Mouse (Mus musculus): Measurements from ENCODE around the gene Hmga1b. TPM values are rescaled to one million over a fixed set of nuclear protein-coding genes. Genes with fewer than 3 reads are reported as not detected.
"Not testable (repeated sequence)": the region's sequence is repeated elsewhere in the genome, so short reads cannot be mapped to it uniquely, and the experiment has no call there.

Gene Hmga1b
- total RNA-seq, 2 experiments from 2014 or later, result 31.4 to 50.3 TPM

- DNase-seq (ENCODE audit: low spot score in 2 of 2), result peak in 1 of 2 experiments; percentile 18
Measured at GRCm38 (mm10) chr11:120783426-120784063, 21.0 kb downstream of the Hmga1b start.

GRCm38 (mm10) chr11:120784064-120784791, 21.6 kb downstream of the Hmga1b start, which contains the start of the genes Rfng and Gps1:
Gene Rfng, minus strand, starts transcription at chr11:120784207.
Gene Gps1, plus strand, starts transcription at chr11:120784272.
- peak; percentile 82 to 87 for DNase-seq (ENCODE audit: low spot score in 2 of 2)

- DNase-seq (ENCODE audit: low spot score in 2 of 2), result peak in 1 of 2 experiments; percentile 1
Measured at GRCm38 (mm10) chr11:120785145-120785544, 22.6 kb downstream of the Hmga1b start.

GRCm38 (mm10) chr11:120788460-120788859, 25.9 kb downstream of the Hmga1b start:
- DNase-seq (ENCODE audit: low spot score in 2 of 2), result not testable (repeated sequence)

DNA sequence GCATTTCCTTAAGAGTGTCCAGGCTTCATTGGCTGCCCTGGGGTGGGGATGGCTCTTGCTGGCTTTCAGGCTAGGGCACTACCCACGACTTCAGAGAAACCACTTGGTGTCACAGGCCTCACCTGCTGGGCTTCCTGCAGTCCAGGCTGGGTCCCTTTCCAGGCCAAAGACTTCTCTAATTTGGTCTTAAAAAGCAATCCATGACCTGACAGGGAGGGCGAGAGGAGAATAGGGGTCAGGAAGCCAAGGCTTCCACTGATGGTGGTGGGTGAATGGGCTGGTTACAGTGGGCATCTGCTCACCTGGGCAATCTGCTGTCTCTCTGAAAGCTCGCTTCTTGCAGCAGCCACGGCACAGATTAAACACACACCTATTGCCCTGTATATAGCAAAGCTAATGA, 26.8 kb downstream of the Hmga1b start:
- no peak for DNase-seq (ENCODE audit: low spot score in 2 of 2)

GRCm38 (mm10) chr11:120789810-120790209, 27.2 kb downstream of the Hmga1b start:
- DNase-seq (ENCODE audit: low spot score in 2 of 2), result no peak

GRCm38 (mm10) chr11:120792652-120793051, 30.1 kb downstream of the Hmga1b start:
- DNase-seq (ENCODE audit: low spot score in 2 of 2), result no peak

GRCm38 (mm10) chr11:120795756-120796613, 33.4 kb downstream of the Hmga1b start, which contains the start of gene Dus1l:
Gene Dus1l, minus strand, starts transcription at chr11:120796403.
- DNase-seq (ENCODE audit: low spot score in 2 of 2), result peak; percentile 98

DNA sequence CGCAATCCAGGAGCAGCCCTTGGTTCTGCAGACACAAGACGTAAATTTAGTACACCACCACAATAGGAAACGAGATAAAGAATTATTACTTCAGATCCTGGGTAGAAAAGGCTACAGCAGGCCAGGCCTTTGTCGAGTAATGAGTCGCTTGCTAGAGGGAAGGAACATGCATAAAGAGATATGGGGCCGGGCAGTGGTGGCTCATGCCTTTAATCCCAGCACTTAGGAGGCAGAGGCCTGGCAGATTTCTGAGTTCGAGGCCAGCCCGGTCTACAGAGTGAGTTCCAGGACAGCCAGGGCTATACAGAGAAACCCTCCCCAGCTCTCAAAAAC, 34.0 kb downstream of the Hmga1b start:
- no peak for DNase-seq (ENCODE audit: low spot score in 2 of 2)

- DNase-seq (ENCODE audit: low spot score in 2 of 2), result no peak
Measured at GRCm38 (mm10) chr11:120798244-120798643, 35.6 kb downstream of the Hmga1b start.

DNA sequence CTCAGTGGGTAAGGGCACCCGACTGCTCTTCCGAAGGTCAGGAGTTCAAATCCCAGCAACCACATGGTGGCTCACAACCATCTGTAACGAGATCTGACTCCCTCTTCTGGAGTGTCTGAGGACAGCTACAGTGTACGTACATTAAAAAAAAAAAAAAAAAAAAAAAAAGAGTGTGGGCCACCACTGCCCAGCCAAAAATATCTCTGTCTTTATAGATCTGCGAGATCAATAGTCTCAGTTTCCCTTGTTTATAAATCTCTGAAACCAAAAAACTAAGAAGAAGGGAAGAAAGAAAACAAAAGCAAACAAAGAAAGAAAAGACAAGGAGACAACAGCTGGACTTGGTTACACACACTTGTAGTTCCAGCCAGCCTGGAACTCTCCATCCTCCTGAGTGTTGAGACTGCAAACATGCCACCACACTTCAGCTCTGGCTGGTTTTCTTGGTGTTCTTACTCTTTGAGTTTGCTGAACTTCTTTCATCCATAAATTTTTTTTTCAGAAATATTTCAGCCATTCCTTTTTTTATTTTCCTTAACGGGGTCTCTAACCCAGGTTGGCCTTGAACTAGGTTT, 36.8 kb downstream of the Hmga1b start:
- DNase-seq (ENCODE audit: low spot score in 2 of 2), result no peak

- DNase-seq (ENCODE audit: low spot score in 2 of 2), result peak; percentile 84 to 90
Measured at GRCm38 (mm10) chr11:120800061-120800904, 37.7 kb downstream of the Hmga1b start.

DNA sequence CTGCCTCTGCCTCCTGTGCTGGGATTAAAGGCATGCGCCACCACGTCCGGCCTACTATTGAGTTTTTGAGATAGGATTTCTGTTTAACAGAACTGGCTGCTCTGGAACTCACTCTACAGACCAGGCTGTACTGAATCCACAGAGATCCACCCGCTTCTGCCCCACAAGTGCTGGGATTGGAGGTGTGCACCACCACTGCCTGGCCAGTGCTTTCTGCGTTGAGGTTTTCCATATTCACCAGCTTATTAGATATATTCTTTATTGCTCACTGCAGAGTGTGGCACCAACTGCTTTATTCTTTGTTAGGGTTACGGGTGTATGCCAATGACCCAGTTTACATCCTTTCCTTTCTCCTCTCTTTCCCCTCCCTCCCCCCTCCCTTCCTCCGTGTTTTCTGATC, 41.7 kb downstream of the Hmga1b start:
- DNase-seq (ENCODE audit: low spot score in 2 of 2), result no peak

GRCm38 (mm10) chr11:120804769-120805168, 42.2 kb downstream of the Hmga1b start:
- no peak for DNase-seq (ENCODE audit: low spot score in 2 of 2)

DNA sequence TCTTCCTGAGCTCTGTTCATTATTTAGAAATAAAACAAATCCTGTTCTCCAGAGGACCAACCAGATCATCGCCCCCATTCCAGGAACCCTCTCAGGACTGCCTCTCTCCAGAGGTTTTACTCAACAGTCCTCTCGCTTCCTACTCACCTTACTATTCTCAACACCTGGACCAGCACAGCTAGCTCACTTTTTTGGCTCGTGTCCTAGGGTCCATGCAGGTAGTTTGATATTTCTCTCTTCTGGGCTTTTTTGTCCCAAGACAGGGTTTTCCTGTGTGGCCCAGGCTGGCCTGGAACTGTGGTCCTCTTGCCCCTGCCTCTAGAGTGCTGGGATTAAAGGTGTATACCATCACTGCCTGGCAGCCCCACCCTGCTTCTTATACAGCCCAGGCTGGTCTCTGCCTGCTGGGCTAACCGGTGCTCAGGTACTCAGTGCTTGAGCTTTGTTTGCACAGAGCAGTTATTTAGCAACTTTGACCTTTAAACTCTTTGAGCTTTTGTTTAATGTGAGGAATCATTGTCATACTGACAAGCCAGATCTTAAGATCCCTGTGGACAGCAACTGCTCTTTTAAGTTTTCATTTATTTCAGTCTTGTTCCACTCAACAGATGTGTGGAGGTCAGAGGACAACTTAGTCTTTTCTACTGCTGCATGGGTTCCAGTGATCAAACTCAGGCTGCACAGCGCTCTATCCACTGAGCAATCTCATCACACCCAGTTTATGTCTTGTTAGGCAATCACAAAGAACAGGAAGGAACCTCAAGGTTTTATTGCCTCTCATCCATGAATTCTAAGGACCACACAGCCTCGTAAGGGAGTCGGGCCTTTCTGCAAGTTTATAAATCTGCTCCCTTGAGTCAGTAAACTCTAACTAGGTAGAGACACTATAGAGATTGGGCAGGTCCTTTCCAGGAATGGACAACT, 43.0 kb downstream of the Hmga1b start:
- DNase-seq (ENCODE audit: low spot score in 2 of 2), result no peak

DNA sequence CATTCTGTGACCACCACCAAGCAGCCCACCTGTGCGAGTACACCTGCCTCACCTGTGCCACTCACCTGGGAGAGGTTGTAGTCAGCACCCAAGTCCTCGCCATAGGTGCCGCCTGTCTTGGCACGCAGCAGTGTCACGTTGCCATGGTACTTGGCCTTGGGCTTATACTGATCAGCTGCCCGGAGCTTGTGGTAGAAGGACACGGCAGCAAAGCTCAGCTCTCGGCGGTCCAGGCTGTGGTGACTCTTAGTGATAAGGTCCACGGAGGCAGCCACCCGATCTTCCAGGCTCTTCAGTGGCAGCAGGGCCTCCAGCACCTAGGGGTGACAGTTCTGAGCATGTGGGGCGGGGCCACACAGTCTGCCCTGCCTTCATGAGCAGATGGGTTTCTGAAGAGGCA, 45.4 kb downstream of the Hmga1b start:
- no peak for DNase-seq (ENCODE audit: low spot score in 2 of 2)

- DNase-seq (ENCODE audit: low spot score in 2 of 2), result peak; percentile 27 to 36
Measured at GRCm38 (mm10) chr11:120812068-120812467, 49.5 kb downstream of the Hmga1b start.

Data from left cerebral cortex, adult 18-20 months (tissue).